Mouse (Mus musculus): ENCODE measurements at regions not wholly inside any gene's neighbourhood (a gene's known extent, or its start where the extent isn't known, plus 50 kb on each side); places are given as distances from the start of the nearest gene placed in this dataset.
"Not testable (repeated sequence)": the region's sequence is repeated elsewhere in the genome, so short reads cannot be mapped to it uniquely, and the experiment has no call there.

DNA sequence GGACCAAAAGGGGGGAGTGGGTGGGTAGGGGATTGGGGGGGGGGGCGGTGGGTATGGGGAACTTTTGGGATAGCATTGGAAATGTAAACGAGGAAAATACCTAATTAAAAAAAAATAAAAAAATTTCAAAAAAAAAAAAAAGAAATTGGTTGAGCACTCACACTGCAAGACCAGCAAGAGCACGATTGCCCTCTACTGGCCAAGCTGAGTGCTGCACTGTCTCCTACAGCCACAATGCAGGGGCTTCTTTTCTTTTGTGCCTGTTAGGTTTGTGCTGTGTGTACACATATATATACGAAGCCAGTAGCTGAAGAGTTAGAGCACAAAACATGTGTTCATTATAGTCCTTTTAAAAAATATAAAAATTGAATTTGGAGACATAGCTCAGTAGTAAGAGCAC, 55.6 kb downstream of the Mup20 start:
- DNase-seq (ENCODE audit: low spot score) = peak; percentile 49

GRCm38 (mm10) chr4:61989941-61990340, 64.0 kb downstream of the Mup20 start:
- not testable (repeated sequence) for DNase-seq (ENCODE audit: low spot score)

- DNase-seq (ENCODE audit: low spot score) = no peak
Measured at GRCm38 (mm10) chr4:61976159-61976558, 77.8 kb downstream of the Mup20 start.

GRCm38 (mm10) chr4:61973236-61973635, 80.7 kb downstream of the Mup20 start:
- DNase-seq (ENCODE audit: low spot score) = peak; percentile 61

DNA sequence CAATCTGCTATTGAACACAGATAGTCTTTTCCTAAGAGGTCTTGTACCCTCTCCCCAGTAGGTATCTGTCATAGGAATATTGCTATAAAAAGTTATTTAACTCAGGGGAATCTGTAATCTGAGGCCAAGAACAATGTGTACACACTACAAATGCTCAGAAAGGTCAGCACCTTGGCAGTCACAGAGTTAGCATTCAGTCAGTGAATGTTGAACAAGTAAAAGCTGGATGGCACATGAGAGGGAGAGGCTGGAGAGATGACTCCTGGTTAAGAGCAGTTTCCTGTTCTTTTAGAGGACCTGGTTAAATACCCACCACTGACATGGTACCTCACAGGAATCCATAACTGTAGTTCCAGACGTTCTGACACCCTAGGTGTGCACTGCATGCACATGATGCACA, 84.3 kb downstream of the Mup20 start:
- DNase-seq (ENCODE audit: low spot score) = no peak

DNA sequence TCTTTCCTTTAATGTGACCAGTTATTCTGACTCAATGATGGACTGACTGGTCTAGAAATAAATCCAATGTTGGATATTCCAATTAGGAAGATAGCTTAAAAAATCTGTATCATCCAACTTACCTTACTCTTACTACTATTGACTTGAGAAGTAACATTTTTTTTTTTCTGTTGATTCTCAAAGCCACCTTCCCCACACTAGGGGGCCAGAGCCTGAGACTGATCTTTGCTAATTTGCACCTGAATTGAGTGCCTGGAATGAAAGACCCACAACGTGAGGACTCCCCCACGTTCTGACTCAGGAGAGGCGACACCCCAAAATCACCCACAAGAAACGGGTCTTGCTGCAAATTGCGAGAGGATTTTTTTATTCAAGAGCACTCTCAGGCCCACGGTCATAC, 86.3 kb downstream of the Mup20 start:
- not testable (repeated sequence) for DNase-seq (ENCODE audit: low spot score)

GRCm38 (mm10) chr4:61962315-61962714, 91.6 kb downstream of the Mup20 start:
- no peak for DNase-seq (ENCODE audit: low spot score)

Data from retina, embryonic 14.5 days (tissue).